Mouse (Mus musculus): ENCODE measurements around the gene Sh3rf1. TPM values are rescaled to one million over a fixed set of nuclear protein-coding genes. Genes with fewer than 3 reads are reported as not detected.

Gene Sh3rf1
- polyA plus RNA-seq, 1 experiment from 2014 or later: 11.4 TPM

DNA sequence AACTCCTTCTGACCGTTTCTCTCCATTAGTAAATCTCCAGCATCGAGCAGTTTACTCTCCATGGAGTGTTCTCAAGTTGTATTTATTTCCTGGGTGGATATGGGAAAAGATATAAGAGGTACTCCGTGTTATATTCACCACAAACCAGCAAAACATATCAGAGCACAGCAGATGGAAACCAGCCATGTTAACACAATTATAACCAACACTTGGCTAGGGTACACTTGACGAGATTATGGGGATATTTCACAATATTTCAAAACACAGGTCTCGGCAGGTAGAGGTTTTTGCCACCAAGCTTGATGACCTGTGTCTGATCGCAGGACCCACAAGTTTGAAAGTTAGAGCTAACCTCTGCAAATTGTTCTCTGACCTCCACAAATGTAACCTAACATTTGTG is 123.3 kb downstream of the Sh3rf1 start:
- no peak overlapping the region for H3K27ac ChIP-seq
- peaks cover 19% of the 10 kb centered on the region for H3K36me3 ChIP-seq
- H3K9me3 ChIP-seq: no peaks in the 10 kb centered on the region
- H3K27me3 ChIP-seq: no peaks in the 10 kb centered on the region
- WGBS: 90% methylated on average over 6 of the region's 6 CpGs
- peaks cover 3% of the 10 kb centered on the region; the same call in 1 of the 2 replicates for H3K4me1 ChIP-seq
- ATAC-seq (ENCODE audit: insufficient number of reproducible peaks, low FRiP score, low TSS enrichment, low read depth): no peak
- no peak overlapping the region for H3K9ac ChIP-seq
- H3K4me2 ChIP-seq: no peak overlapping the region
- H3K4me3 ChIP-seq: no peak overlapping the region

DNA sequence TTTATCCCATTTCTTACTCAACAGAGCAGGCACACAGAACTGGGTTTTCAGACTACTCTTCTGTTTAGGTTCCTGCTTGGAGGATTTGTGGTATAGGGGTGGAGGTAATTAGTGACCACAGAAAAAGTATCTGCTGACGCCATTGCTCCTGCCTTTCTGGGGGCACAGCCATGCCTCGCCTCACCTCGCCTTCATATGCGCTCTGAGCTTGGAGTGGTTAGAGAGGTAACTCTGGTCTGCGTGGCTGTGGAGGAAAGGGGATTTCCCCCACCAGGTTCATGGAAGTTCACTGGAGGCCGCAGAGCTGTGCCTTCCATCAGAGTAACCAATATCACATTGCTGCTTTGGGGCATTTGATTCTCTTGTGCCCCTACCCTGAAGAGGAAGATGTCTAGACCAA is 123.9 kb downstream of the Sh3rf1 start:
- H3K4me3 ChIP-seq: no peak overlapping the region

DNA sequence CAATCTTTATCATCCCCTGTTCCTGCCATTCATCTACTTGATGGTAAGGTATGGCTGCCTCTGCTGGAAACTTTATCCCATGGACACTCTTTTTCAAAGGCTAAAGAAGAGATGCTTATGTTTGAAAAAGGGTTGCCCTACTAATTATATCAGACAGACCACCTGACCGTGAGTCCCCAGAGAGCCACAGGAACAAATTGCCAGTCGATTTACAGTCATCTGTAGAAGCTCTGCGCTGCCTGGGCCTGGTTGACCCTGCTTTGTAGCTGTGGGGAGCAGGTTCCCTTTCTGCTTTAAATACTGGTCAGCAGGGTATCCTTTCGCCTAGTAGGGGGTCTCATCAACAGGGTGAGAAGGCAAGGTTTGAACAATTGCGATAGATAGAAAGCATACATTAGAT is 124.4 kb downstream of the Sh3rf1 start:
- 71% methylated on average over 5 of the region's 5 CpGs for WGBS
- Histone ChIP-seq H3K4me1 (no peaks in the 10 kb centered on the region), H3K4me3 (no peak overlapping the region), H3K27ac (no peak overlapping the region), H3K9ac (no peak overlapping the region), H3K9me3 (no peaks in the 10 kb centered on the region), H3K36me3 (peaks cover 19% of the 10 kb centered on the region), H3K27me3 (no peaks in the 10 kb centered on the region), H3K4me2 (no peak overlapping the region)
- no peak for ATAC-seq (ENCODE audit: insufficient number of reproducible peaks, low FRiP score, low TSS enrichment, low read depth)

More for the DNA sequence above, 123.9 kb downstream of the Sh3rf1 start:
- WGBS: 85% methylated on average over 6 of the region's 6 CpGs
- ATAC-seq (ENCODE audit: insufficient number of reproducible peaks, low FRiP score, low TSS enrichment, low read depth): no peak
- H3K9me3 ChIP-seq: no peaks in the 10 kb centered on the region
- H3K4me1 ChIP-seq: no peaks in the 10 kb centered on the region
- no peak overlapping the region for H3K27ac ChIP-seq
- no peaks in the 10 kb centered on the region for H3K27me3 ChIP-seq
- peaks cover 19% of the 10 kb centered on the region for H3K36me3 ChIP-seq
- no peak overlapping the region for H3K9ac ChIP-seq
- no peak overlapping the region for H3K4me2 ChIP-seq

DNA sequence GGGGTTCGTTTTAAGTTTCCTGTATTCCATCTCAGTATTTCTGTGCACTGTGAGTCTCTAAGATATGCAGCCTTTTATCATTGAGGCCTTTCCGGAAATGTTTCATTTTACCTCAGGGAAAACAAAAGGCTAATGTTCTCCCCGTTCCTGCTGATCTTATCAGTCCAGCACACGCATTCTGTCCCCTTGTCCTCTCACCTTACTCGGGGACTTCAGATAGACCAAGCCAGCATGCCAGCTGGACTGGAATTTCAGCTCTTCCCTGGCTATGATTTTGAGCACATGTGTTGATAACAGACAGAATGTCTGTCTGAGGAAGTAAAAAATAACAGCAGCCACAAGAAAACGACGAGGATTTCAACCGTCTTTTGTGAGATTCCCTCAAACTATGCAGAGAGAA is 124.8 kb downstream of the Sh3rf1 start:
- Histone ChIP-seq H3K9ac (no peak overlapping the region), H3K4me1 (no peaks in the 10 kb centered on the region), H3K4me3 (no peak overlapping the region), H3K4me2 (no peak overlapping the region), H3K36me3 (peaks cover 19% of the 10 kb centered on the region), H3K27ac (no peak overlapping the region), H3K27me3 (no peaks in the 10 kb centered on the region), H3K9me3 (no peaks in the 10 kb centered on the region)
- 53% methylated on average over 8 of the region's 8 CpGs for WGBS
- ATAC-seq (ENCODE audit: insufficient number of reproducible peaks, low FRiP score, low TSS enrichment, low read depth): no peak

DNA sequence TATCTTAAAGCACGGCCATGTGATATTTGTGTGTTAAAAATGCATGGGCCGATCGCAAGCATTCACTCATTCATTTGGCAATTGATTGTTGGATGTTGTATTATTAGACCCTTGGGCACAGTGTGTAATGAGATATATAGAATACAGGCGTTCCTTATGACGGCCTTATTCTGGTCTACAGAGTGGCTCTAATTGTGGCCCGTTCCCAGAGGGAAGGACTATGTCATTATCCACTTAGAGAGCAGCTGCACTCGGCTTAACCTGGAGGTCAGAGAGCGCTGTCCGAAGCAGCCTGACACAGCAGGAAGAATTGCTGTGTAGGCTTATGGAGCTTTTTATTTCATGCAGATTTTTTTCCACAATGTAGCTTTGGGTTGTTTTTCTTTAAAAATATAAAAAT is 126.8 kb downstream of the Sh3rf1 start:
- Histone ChIP-seq H3K4me1 (peaks cover 5% of the 10 kb centered on the region; the same call in 1 of the 2 replicates), H3K36me3 (peaks cover 19% of the 10 kb centered on the region), H3K27ac (no peak overlapping the region), H3K4me2 (no peak overlapping the region), H3K4me3 (no peak overlapping the region), H3K9me3 (no peaks in the 10 kb centered on the region), H3K9ac (no peak overlapping the region), H3K27me3 (no peaks in the 10 kb centered on the region)
- 57% methylated on average over 9 of the region's 9 CpGs for WGBS
- ATAC-seq (ENCODE audit: insufficient number of reproducible peaks, low FRiP score, low TSS enrichment, low read depth): no peak

DNA sequence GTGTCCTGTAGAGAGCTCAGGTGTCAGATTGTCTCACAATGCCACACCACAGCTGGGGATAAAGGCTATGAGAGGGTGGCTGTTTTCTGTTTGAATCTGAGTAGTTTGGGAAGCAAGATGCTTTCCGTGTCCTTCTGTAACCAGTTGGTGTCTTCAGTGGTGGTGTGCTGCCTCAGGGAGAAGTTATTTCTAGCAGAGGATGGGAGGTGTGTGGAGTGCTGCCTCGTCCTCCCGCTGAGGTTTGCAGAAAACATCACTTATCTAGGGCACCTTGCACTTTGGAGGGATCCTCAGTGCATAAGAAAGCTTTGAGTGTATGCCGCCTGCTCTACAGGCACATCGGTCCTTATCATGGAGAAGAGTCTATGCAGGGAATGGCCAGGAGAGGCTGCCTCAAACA is 128.0 kb downstream of the Sh3rf1 start:
- Histone ChIP-seq H3K4me1 (peaks cover 8% of the 10 kb centered on the region; the same call in 1 of the 2 replicates), H3K4me2 (no peak overlapping the region), H3K36me3 (peaks cover 19% of the 10 kb centered on the region), H3K27ac (no peak overlapping the region), H3K27me3 (no peaks in the 10 kb centered on the region), H3K4me3 (no peak overlapping the region), H3K9me3 (no peaks in the 10 kb centered on the region), H3K9ac (no peak overlapping the region)
- WGBS: 89% methylated on average over 5 of the region's 5 CpGs
- ATAC-seq (ENCODE audit: insufficient number of reproducible peaks, low FRiP score, low TSS enrichment, low read depth): no peak

DNA sequence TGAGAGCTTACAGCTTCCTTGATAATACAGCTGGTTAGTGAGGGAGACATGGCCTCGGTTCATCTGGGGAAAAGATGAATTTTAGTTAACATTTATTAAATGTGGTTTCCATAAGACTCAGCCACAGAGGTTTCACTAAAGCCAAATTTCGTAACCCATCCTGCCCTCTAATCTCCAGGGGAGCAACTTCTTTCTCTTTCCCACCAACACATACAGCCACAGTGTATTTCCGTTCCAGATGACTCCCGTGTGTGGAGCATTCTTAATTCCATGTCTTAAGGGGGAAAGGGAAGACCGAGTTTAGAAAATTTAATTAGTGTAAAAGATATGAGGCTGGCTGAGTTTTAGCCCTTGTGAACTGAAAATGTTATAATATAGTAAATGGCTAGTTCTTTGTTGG is 131.8 kb downstream of the Sh3rf1 start:
- no peak; the same call in 1 of the 2 replicates for ATAC-seq (ENCODE audit: insufficient number of reproducible peaks, low FRiP score, low TSS enrichment, low read depth)
- no peaks in the 10 kb centered on the region for H3K27me3 ChIP-seq
- H3K9ac ChIP-seq: no peak overlapping the region
- no peak overlapping the region for H3K4me2 ChIP-seq
- H3K9me3 ChIP-seq: no peaks in the 10 kb centered on the region
- WGBS: 34% methylated on average over 5 of the region's 5 CpGs
- H3K4me3 ChIP-seq: no peak overlapping the region
- H3K36me3 ChIP-seq: peaks cover 9% of the 10 kb centered on the region
- peaks cover 8% of the 10 kb centered on the region; the same call in 1 of the 2 replicates for H3K4me1 ChIP-seq
- no peak overlapping the region for H3K27ac ChIP-seq

DNA sequence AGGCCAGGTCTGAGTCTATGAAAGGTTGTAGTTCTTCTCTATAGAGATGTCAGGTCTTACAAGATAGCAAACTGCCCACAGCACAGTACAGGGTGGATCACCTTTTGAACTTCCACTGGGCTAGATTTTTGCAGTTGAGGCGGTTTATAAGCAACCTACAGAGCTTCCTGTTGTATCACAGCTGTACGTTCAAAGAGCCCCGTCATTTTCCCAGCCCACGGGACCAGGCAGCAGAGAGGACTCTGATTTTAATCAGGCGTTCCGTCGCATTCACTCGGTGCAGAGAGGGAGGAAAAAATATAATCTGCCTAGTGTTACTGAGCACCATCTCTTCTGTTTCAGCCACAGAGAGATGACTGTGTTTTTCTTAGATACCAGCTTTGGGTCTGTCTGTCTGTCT is 135.3 kb downstream of the Sh3rf1 start:
- no peak overlapping the region for H3K9ac ChIP-seq
- no peak overlapping the region for H3K4me3 ChIP-seq
- H3K4me2 ChIP-seq: no peak overlapping the region
- 44% methylated on average over 8 of the region's 8 CpGs for WGBS
- peaks cover 14% of the 10 kb centered on the region for H3K36me3 ChIP-seq
- no peak overlapping the region for H3K27ac ChIP-seq
- peaks cover 8% of the 10 kb centered on the region; the same call in 1 of the 2 replicates for H3K4me1 ChIP-seq
- no peaks in the 10 kb centered on the region for H3K27me3 ChIP-seq
- ATAC-seq (ENCODE audit: insufficient number of reproducible peaks, low FRiP score, low TSS enrichment, low read depth): no peak
- H3K9me3 ChIP-seq: no peaks in the 10 kb centered on the region

DNA sequence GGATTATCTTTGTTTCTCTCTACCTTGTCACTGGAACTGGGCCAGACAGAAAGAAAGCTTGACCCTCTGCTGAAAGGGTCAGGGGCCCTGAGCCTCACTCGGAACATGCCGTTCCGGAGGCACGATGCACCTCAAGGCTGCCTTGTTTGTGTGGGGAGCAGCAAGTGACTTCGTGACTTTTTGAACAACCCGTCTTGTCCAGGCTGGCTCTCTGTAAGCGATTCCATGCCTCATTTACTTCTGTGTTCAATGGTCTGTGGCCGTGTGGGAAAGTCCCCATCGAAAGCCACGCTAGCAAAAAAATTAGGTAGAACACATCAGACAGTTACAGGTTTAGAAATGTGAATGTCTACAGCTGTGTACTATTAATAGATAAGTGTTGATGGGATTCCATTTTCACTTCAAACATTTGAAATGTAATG is 136.2 kb downstream of the Sh3rf1 start:
- no peak overlapping the region for H3K27ac ChIP-seq
- H3K4me3 ChIP-seq: no peak overlapping the region
- no peaks in the 10 kb centered on the region for H3K9me3 ChIP-seq
- no peak overlapping the region for H3K4me2 ChIP-seq
- peaks cover 6% of the 10 kb centered on the region; the same call in 1 of the 2 replicates for H3K4me1 ChIP-seq
- peaks cover 20% of the 10 kb centered on the region for H3K36me3 ChIP-seq
- no peak overlapping the region for H3K9ac ChIP-seq
- 86% methylated on average over 10 of the region's 10 CpGs for WGBS
- no peak for ATAC-seq (ENCODE audit: insufficient number of reproducible peaks, low FRiP score, low TSS enrichment, low read depth)
- no peaks in the 10 kb centered on the region for H3K27me3 ChIP-seq

DNA sequence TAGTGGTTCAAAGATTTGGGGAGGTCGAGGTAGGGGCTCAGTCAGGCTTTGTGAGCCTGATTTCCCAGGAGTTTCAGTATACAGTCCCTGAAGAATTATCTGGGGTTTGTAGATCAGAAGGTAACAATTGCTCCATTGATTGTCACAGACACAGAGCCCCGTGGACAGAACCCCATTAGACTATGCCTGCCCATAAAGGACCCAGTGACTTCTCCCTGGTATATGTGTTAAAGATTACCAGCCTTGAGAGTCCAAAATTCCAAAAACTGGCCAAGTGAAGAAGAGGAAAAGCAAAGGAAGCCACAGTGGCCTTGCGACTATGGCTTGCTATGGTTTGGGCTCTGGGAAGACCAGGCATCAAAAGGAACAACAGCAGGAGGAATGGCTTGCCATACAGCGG is 136.7 kb downstream of the Sh3rf1 start:
- H3K4me1 ChIP-seq: peaks cover 4% of the 10 kb centered on the region; the same call in 1 of the 2 replicates
- no peak overlapping the region for H3K4me3 ChIP-seq
- no peak overlapping the region for H3K4me2 ChIP-seq
- no peak overlapping the region for H3K9ac ChIP-seq
- H3K36me3 ChIP-seq: peaks cover 20% of the 10 kb centered on the region
- 82% methylated on average over 4 of the region's 4 CpGs for WGBS
- H3K27me3 ChIP-seq: no peaks in the 10 kb centered on the region
- no peak for ATAC-seq (ENCODE audit: insufficient number of reproducible peaks, low FRiP score, low TSS enrichment, low read depth)
- no peak overlapping the region for H3K27ac ChIP-seq
- no peaks in the 10 kb centered on the region for H3K9me3 ChIP-seq

DNA sequence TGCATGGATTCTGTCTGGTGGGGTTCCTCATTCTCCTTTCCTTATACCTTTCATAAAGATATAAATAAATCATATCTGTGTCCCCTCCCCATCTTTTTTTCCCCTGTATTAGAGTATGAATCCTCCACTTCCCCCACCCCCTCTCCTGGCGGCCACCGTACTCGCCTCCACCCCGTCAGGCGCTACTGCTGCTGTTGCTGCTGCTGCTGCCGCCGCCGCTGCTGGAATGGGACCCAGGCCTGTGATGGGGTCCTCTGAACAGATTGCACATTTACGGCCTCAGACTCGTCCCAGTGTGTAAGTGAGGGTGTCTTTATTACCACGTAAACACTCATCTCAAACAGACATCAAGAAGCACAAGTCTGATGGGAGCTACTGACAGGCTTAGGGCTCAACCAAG is 137.8 kb downstream of the Sh3rf1 start:
- WGBS: 81% methylated on average over 11 of the region's 11 CpGs
- Histone ChIP-seq H3K9ac (no peak overlapping the region), H3K27ac (no peak overlapping the region)

DNA sequence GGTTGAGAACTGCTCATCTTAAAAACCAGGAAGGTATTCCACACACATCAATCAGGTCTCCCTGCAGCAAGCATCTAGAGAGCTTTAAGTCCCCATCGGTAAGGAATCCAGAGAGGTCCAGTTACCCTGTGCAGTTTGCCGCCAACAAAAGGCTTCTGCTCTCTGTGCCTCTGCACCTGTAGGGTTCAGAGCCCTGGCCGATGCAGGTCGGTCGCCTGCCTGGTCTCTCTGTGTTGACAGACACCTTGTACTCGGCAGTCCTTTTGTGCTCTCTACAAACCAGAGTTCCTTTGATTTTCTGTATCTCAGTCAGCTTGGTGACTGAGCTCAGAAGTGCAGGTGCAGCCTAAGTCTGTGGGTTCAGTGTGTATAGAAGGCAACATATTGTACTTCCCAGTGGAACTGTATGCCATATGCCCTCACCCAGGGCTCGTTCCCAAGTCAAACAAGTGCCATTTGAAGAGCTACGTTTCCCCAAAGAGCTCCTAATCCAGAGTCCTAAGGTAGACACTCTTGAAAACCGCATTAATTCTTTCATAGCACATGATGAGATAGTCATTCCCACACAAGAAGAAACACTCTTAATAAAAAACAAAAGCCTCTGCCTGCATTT is 138.7 kb downstream of the Sh3rf1 start:
- no peak overlapping the region for H3K4me3 ChIP-seq
- ATAC-seq (ENCODE audit: insufficient number of reproducible peaks, low FRiP score, low TSS enrichment, low read depth): no peak
- H3K4me1 ChIP-seq: no peaks in the 10 kb centered on the region
- peaks cover 24% of the 10 kb centered on the region for H3K36me3 ChIP-seq
- H3K27ac ChIP-seq: no peak overlapping the region
- no peak overlapping the region for H3K4me2 ChIP-seq
- no peaks in the 10 kb centered on the region for H3K27me3 ChIP-seq
- no peaks in the 10 kb centered on the region for H3K9me3 ChIP-seq
- WGBS: 77% methylated on average over 9 of the region's 9 CpGs
- no peak overlapping the region for H3K9ac ChIP-seq

More for the DNA sequence above, 137.8 kb downstream of the Sh3rf1 start:
- Histone ChIP-seq H3K9me3 (no peaks in the 10 kb centered on the region), H3K4me3 (no peak overlapping the region), H3K27me3 (no peaks in the 10 kb centered on the region), H3K4me1 (no peaks in the 10 kb centered on the region), H3K36me3 (peaks cover 20% of the 10 kb centered on the region), H3K4me2 (no peak overlapping the region)
- no peak for ATAC-seq (ENCODE audit: insufficient number of reproducible peaks, low FRiP score, low TSS enrichment, low read depth)

DNA sequence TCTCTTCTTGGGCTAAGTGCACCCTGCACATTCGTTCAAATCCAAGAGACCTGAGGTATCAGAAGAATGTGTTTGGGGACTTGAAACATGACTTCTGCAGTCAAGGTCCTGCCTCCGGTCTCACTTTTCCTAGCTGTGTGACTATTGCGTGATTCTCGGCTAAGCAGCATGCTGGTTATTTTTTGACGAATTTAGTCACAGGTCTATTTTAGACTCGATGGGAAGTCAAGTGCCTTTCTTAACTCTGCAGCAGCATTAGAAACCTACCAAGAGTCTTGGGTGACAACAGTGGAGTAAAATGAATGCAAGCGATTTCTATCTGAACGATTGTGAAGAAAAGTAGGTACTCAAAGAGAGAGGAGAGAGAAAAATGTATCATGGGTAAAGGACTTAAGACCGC is 149.6 kb downstream of the Sh3rf1 start:
- no peak for ATAC-seq (ENCODE audit: insufficient number of reproducible peaks, low FRiP score, low TSS enrichment, low read depth)
- H3K4me2 ChIP-seq: no peak overlapping the region
- H3K27ac ChIP-seq: no peak overlapping the region
- peaks cover 21% of the 10 kb centered on the region; the same call in 1 of the 2 replicates for H3K36me3 ChIP-seq
- H3K9ac ChIP-seq: no peak overlapping the region
- H3K4me3 ChIP-seq: no peak overlapping the region
- 91% methylated on average over 9 of the region's 9 CpGs for WGBS
- H3K27me3 ChIP-seq: no peaks in the 10 kb centered on the region
- H3K4me1 ChIP-seq: no peaks in the 10 kb centered on the region
- no peaks in the 10 kb centered on the region for H3K9me3 ChIP-seq
